Mouse (Mus musculus) embryonic fibroblast, embryonic 13.5 days (primary cell): ENCODE measurements around the gene Thbs2. TPM values are rescaled to one million over a fixed set of nuclear protein-coding genes. Genes with fewer than 3 reads are reported as not detected.

Experiments
- H3K27ac ChIP-seq: 2 replicates; pipeline ENCODE4 v1.5.1; 2012; ENCODE audit warnings: low read length, control low read depth, inconsistent platforms; ENCODE audit not compliant: insufficient read depth
- H3K4me1 ChIP-seq: 2 replicates; pipeline ENCODE4 v1.6.1; 2011; ENCODE audit warnings: low read length; ENCODE audit not compliant: control insufficient read depth, insufficient read depth
- H3K4me3 ChIP-seq: 2 replicates; pipeline ENCODE4 v1.5.1; 2011; ENCODE audit warnings: mild to moderate bottlenecking, control low read depth, low read length; ENCODE audit not compliant: insufficient read depth
- CTCF ChIP-seq: IDR thresholded peaks from 2 replicates; pipeline ENCODE4 v1.5.1; 2011; ENCODE audit warnings: mild to moderate bottlenecking, control low read depth, low read length, moderate library complexity, borderline replicate concordance; ENCODE audit not compliant: insufficient read depth
- POLR2A ChIP-seq: IDR thresholded peaks from 2 replicates; pipeline ENCODE4 v1.6.1; 2011; ENCODE audit warnings: low read depth, mild to moderate bottlenecking, control low read depth, low read length, moderate library complexity
- polyA plus RNA-seq: library from polyadenylated mRNA; stranded (reverse); fragments of >200 nt; gene quantifications from 2 replicates; pipeline ENCODE4 v1.2.4, GENCODE M21; 2011; ENCODE audit warnings: low read depth; ENCODE audit not compliant: missing spikeins, insufficient read length

Thbs2 gene
- polyA plus RNA-seq, 1 experiment = 405 TPM

DNA sequence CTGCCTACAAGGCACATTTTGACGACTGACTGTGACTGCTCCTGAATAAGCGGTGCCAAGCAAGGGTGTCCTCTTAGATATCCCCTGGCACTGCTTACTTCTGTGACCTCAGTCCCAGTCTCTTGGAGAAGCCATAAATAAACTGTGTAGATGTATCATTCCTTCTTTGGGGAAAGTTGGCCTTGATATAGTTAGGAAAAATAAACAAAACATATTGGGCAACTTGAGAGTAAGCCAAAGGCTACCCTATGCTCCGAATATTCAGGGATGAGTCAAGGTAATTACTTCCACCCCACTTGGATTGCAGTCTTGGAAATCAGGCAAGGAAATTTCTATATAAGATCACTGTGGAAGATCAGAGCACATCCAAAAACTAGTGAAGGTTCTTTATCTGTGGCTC, 74.0 kb downstream of the Thbs2 start:
- no peaks in the 10 kb centered on the region for H3K4me1 ChIP-seq
- TF ChIP-seq POLR2A = no peak
- TF ChIP-seq CTCF = no peak
- H3K4me3 ChIP-seq = no peak overlapping the region
- H3K27ac ChIP-seq = no peak overlapping the region

DNA sequence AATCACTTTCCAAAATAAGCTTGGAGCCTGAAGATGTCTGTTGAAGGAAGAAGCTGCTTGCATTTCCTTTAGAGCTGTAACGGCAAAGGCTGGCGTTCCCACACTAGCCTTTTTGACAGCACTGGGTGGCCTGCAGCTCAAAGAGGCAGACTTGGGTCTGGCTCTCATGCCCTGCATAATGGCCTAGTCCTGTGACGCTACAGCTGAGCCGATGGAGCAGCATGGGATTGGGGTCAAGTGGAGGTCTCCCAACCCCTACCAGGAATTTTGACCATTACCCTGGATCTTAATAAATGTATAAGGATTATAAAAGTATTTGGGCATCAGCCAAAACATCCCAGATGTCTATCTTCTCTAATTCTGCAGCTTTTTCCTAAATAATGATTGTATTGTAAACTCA, 75.0 kb downstream of the Thbs2 start:
- no peak overlapping the region for H3K27ac ChIP-seq
- no peaks in the 10 kb centered on the region for H3K4me1 ChIP-seq
- no peak overlapping the region for H3K4me3 ChIP-seq
- TF ChIP-seq CTCF (no peak), POLR2A (no peak)

Other genes with a start within 250 kb of the Thbs2 start
- gene Wdr27, start 248.9 kb upstream of the Thbs2 start, polyA plus RNA-seq = 1.7 and 3.3 TPM in 2 replicates
- gene 1600012H06Rik, start 248.9 kb upstream of the Thbs2 start, polyA plus RNA-seq = 35.5 and 43.6 TPM in 2 replicates